Mouse (Mus musculus): ENCODE results near the gene Cdk5rap2. TPM values are rescaled to one million over a fixed set of nuclear protein-coding genes. Genes with fewer than 3 reads are reported as not detected.

Gene Cdk5rap2
- polyA plus RNA-seq, 1 experiment from 2014 or later: 25.4 TPM

GRCm38 (mm10) chr4:70258205-70258604 is 152.0 kb downstream of the Cdk5rap2 start:
- no peak overlapping the region for H3K4me3 ChIP-seq
- no peaks in the 10 kb centered on the region for H3K27me3 ChIP-seq
- H3K4me2 ChIP-seq (replicated peaks): no peak overlapping the region
- no peak for ATAC-seq (ENCODE audit: low FRiP score, low read depth)
- 89% methylated on average over 6 of the region's 6 CpGs for WGBS
- peaks cover 80% of the 10 kb centered on the region for H3K36me3 ChIP-seq
- no peak overlapping the region for H3K27ac ChIP-seq
- no peaks in the 10 kb centered on the region for H3K4me1 ChIP-seq
- H3K9me3 ChIP-seq: no peaks in the 10 kb centered on the region
- H3K9ac ChIP-seq: no peak overlapping the region

- H3K27me3 ChIP-seq: no peaks in the 10 kb centered on the region
- no peak overlapping the region for H3K4me2 ChIP-seq (replicated peaks)
- no peak overlapping the region for H3K4me3 ChIP-seq
- H3K27ac ChIP-seq: no peak overlapping the region
- no peaks in the 10 kb centered on the region for H3K4me1 ChIP-seq
- ATAC-seq (ENCODE audit: low FRiP score, low read depth): no peak
- no peaks in the 10 kb centered on the region for H3K9me3 ChIP-seq
- H3K9ac ChIP-seq: no peak overlapping the region
- 87% methylated on average over 5 of the region's 5 CpGs for WGBS
- H3K36me3 ChIP-seq: peaks cover 59% of the 10 kb centered on the region
Measured at GRCm38 (mm10) chr4:70251782-70252181, 158.5 kb downstream of the Cdk5rap2 start.

- H3K4me2 ChIP-seq (replicated peaks): no peak overlapping the region
- H3K9me3 ChIP-seq: no peaks in the 10 kb centered on the region
- no peak overlapping the region for H3K27ac ChIP-seq
- 79% methylated on average over 6 of the region's 6 CpGs for WGBS
- H3K9ac ChIP-seq: no peak overlapping the region
- H3K36me3 ChIP-seq: peaks cover 74% of the 10 kb centered on the region
- no peaks in the 10 kb centered on the region for H3K27me3 ChIP-seq
- no peak overlapping the region for H3K4me3 ChIP-seq
- ATAC-seq (ENCODE audit: low FRiP score, low read depth): no peak
- H3K4me1 ChIP-seq: 0 out of 2 replicates have a peak, but pooled peaks cover 4% of the 10 kb centered on the region
Measured at GRCm38 (mm10) chr4:70245706-70246105, 164.5 kb downstream of the Cdk5rap2 start.

GRCm38 (mm10) chr4:70243561-70244120 is 166.6 kb downstream of the Cdk5rap2 start:
- Histone ChIP-seq H3K36me3 (peaks cover 84% of the 10 kb centered on the region), H3K4me1 (0 out of 2 replicates have a peak, but pooled peaks cover 4% of the 10 kb centered on the region), H3K9ac (no peak overlapping the region), H3K4me3 (no peak overlapping the region), H3K9me3 (no peaks in the 10 kb centered on the region), H3K4me2 (replicated peaks) (no peak overlapping the region), H3K27me3 (no peaks in the 10 kb centered on the region), H3K27ac (no peak overlapping the region)
- ATAC-seq (ENCODE audit: low FRiP score, low read depth): no peak
- WGBS: 47% methylated on average over 3 of the region's 3 CpGs

- WGBS: 95% methylated on average over 7 of the region's 7 CpGs
- H3K27ac ChIP-seq: no peak overlapping the region
- no peak overlapping the region for H3K4me2 ChIP-seq (replicated peaks)
- H3K9me3 ChIP-seq: no peaks in the 10 kb centered on the region
- no peak overlapping the region for H3K4me3 ChIP-seq
- no peak for ATAC-seq (ENCODE audit: low FRiP score, low read depth)
- H3K36me3 ChIP-seq: peaks cover 94% of the 10 kb centered on the region
- no peak overlapping the region for H3K9ac ChIP-seq
- no peaks in the 10 kb centered on the region for H3K27me3 ChIP-seq
- H3K4me1 ChIP-seq: 0 out of 2 replicates have a peak, but pooled peaks cover 4% of the 10 kb centered on the region
Measured at GRCm38 (mm10) chr4:70239731-70240130, 170.5 kb downstream of the Cdk5rap2 start.

- H3K4me1 ChIP-seq: 0 out of 2 replicates have a peak, but pooled peaks cover 2% of the 10 kb centered on the region
- no peak overlapping the region for H3K4me2 ChIP-seq (replicated peaks)
- H3K27me3 ChIP-seq: no peaks in the 10 kb centered on the region
- no peak for ATAC-seq (ENCODE audit: low FRiP score, low read depth)
- H3K9ac ChIP-seq: no peak overlapping the region
- WGBS: 93% methylated on average over 6 of the region's 6 CpGs
- H3K27ac ChIP-seq: no peak overlapping the region
- peaks cover 94% of the 10 kb centered on the region for H3K36me3 ChIP-seq
- H3K9me3 ChIP-seq: no peaks in the 10 kb centered on the region
- no peak overlapping the region for H3K4me3 ChIP-seq
Measured at GRCm38 (mm10) chr4:70238862-70239261, 171.4 kb downstream of the Cdk5rap2 start.

- no peak overlapping the region for H3K4me3 ChIP-seq
- no peak for ATAC-seq (ENCODE audit: low FRiP score, low read depth)
- H3K9me3 ChIP-seq: no peaks in the 10 kb centered on the region
- no peak overlapping the region for H3K9ac ChIP-seq
- no peaks in the 10 kb centered on the region for H3K4me1 ChIP-seq
- H3K27ac ChIP-seq: no peak overlapping the region
- WGBS: 76% methylated on average over 3 of the region's 3 CpGs
- peaks cover 68% of the 10 kb centered on the region for H3K36me3 ChIP-seq
- H3K4me2 ChIP-seq (replicated peaks): no peak overlapping the region
- H3K27me3 ChIP-seq: no peaks in the 10 kb centered on the region
Measured at GRCm38 (mm10) chr4:70232383-70232782, 177.9 kb downstream of the Cdk5rap2 start.

- Histone ChIP-seq H3K9ac (no peak overlapping the region), H3K36me3 (peaks cover 72% of the 10 kb centered on the region), H3K9me3 (no peaks in the 10 kb centered on the region), H3K27me3 (no peaks in the 10 kb centered on the region), H3K27ac (no peak overlapping the region), H3K4me2 (replicated peaks) (no peak overlapping the region), H3K4me3 (no peak overlapping the region), H3K4me1 (no peaks in the 10 kb centered on the region)
- WGBS: 82% methylated on average over 4 of the region's 4 CpGs
- ATAC-seq (ENCODE audit: low FRiP score, low read depth): no peak
Measured at GRCm38 (mm10) chr4:70229874-70230273, 180.4 kb downstream of the Cdk5rap2 start.

GRCm38 (mm10) chr4:70228350-70228749 is 181.9 kb downstream of the Cdk5rap2 start:
- Histone ChIP-seq H3K36me3 (peaks cover 74% of the 10 kb centered on the region), H3K27ac (no peak overlapping the region), H3K9ac (no peak overlapping the region), H3K4me2 (replicated peaks) (no peak overlapping the region), H3K9me3 (no peaks in the 10 kb centered on the region), H3K4me3 (no peak overlapping the region), H3K4me1 (no peaks in the 10 kb centered on the region), H3K27me3 (no peaks in the 10 kb centered on the region)
- no peak for ATAC-seq (ENCODE audit: low FRiP score, low read depth)
- WGBS: 82% methylated on average over 2 of the region's 2 CpGs

GRCm38 (mm10) chr4:70227667-70228066 is 182.6 kb downstream of the Cdk5rap2 start:
- 85% methylated on average over 3 of the region's 3 CpGs for WGBS
- Histone ChIP-seq H3K9me3 (no peaks in the 10 kb centered on the region), H3K4me1 (no peaks in the 10 kb centered on the region), H3K9ac (no peak overlapping the region), H3K27ac (no peak overlapping the region), H3K4me2 (replicated peaks) (no peak overlapping the region), H3K4me3 (no peak overlapping the region), H3K36me3 (peaks cover 75% of the 10 kb centered on the region), H3K27me3 (no peaks in the 10 kb centered on the region)
- ATAC-seq (ENCODE audit: low FRiP score, low read depth): no peak

- Histone ChIP-seq H3K27ac (no peak overlapping the region), H3K27me3 (no peaks in the 10 kb centered on the region), H3K36me3 (peaks cover 78% of the 10 kb centered on the region), H3K4me3 (no peak overlapping the region), H3K9ac (no peak overlapping the region), H3K4me1 (peaks cover 27% of the 10 kb centered on the region), H3K4me2 (replicated peaks) (no peak overlapping the region), H3K9me3 (no peaks in the 10 kb centered on the region)
- ATAC-seq (ENCODE audit: low FRiP score, low read depth): no peak
- 88% methylated on average over 2 of the region's 2 CpGs for WGBS
Measured at GRCm38 (mm10) chr4:70224503-70224902, 185.7 kb downstream of the Cdk5rap2 start.

GRCm38 (mm10) chr4:70221878-70222277 is 188.4 kb downstream of the Cdk5rap2 start:
- no peak overlapping the region for H3K9ac ChIP-seq
- no peaks in the 10 kb centered on the region for H3K9me3 ChIP-seq
- no peaks in the 10 kb centered on the region for H3K27me3 ChIP-seq
- no peak overlapping the region for H3K27ac ChIP-seq
- peaks cover 27% of the 10 kb centered on the region for H3K4me1 ChIP-seq
- peaks cover 66% of the 10 kb centered on the region for H3K36me3 ChIP-seq
- H3K4me3 ChIP-seq: no peak overlapping the region
- no peak for ATAC-seq (ENCODE audit: low FRiP score, low read depth)
- WGBS: 63% methylated on average over 3 of the region's 3 CpGs
- no peak overlapping the region for H3K4me2 ChIP-seq (replicated peaks)

- no peak for ATAC-seq (ENCODE audit: low FRiP score, low read depth)
- 89% methylated on average over 1 of the region's 1 CpGs for WGBS
- peaks cover 61% of the 10 kb centered on the region for H3K36me3 ChIP-seq
- H3K9ac ChIP-seq: peak overlapping the region; percentile 43; the same call in 1 of the 2 replicates
- H3K4me1 ChIP-seq: peaks cover 27% of the 10 kb centered on the region
- no peak overlapping the region for H3K4me2 ChIP-seq (replicated peaks)
- H3K27me3 ChIP-seq: no peaks in the 10 kb centered on the region
- H3K27ac ChIP-seq: no peak overlapping the region
- no peak overlapping the region for H3K4me3 ChIP-seq
- no peaks in the 10 kb centered on the region for H3K9me3 ChIP-seq
Measured at GRCm38 (mm10) chr4:70221370-70221769, 188.9 kb downstream of the Cdk5rap2 start.

All from limb, embryonic 13.5 days (tissue).